Mouse (Mus musculus) thymus, postnatal 25 days (tissue): ENCODE measurements around the gene Spata16.
"Not testable (repeated sequence)": the region's sequence is repeated elsewhere in the genome, so short reads cannot be mapped to it uniquely, and the experiment has no call there.

Source experiments
- DNase-seq: peaks from one replicate; pipeline ENCODE4 v3.0.0; 2022

Spata16 gene

GRCm38 (mm10) chr3:26637402-26637801 lies at the start of gene Spata16:
TSS of gene Spata16 (plus strand) at chr3:26637620.
- no peak for DNase-seq

DNA sequence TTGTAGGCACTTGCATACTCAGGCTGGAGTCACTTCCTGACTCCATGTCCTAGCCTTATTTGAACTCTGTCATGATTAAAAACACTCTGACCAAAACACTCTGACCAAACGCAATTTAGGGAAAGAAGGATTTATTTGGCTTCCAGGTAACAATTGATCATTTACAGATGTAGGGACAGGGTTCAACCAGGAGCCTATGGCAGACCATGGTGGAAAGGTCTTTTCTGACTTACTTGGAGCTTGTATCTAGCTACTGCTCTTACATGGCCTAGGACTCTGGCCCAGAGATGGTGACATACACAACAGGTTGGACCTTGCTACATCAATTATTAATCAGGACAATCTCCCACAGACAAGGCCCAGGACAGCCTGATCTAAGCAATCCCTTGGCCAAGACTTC lies 32.6 kb upstream of the Spata16 start:
- no peak for DNase-seq

DNA sequence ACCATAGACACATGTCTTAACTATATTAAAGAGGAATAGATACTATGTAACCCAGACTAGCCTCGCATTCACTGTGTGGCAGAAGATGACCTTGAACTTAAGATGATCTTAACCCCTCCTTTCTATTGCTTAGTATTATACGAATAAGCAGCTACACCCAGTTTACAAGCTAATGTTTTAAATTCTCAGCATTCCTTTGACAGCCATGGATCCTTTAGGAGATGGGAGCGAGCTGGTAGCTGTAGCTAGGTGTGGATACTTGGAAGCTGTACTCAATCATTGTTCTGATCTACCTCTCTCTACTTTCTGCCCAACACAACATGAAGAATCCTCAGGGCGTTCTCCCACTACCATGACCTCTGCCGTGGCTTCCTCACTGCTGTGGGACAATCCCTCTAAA lies 28.9 kb upstream of the Spata16 start:
- DNase-seq = no peak

- DNase-seq = no peak
Measured at GRCm38 (mm10) chr3:26639214-26639613, 1.8 kb downstream of the Spata16 start.

DNA sequence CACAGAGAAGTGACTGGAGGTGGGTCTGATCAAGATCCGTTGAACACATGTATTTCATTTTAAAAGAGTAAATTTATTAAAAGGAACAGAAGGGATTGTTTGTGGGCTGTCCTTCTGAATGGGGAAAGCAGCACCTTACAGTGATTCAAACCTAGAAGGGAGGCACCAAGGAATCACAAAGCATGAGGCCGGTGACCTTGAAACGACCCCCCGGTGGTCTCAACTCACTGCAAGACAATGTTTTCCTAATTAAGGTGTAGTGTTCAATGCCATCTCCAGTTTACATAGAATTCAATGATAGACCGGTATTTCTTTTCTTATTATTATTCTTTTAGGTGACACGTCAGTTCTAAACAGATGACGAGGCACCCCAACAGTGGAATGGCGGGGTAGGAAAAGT lies 2.4 kb downstream of the Spata16 start:
- DNase-seq = no peak

- DNase-seq = no peak
Measured at GRCm38 (mm10) chr3:26640321-26641075, 3.1 kb downstream of the Spata16 start.

- no peak for DNase-seq
Measured at GRCm38 (mm10) chr3:26641351-26642249, 4.2 kb downstream of the Spata16 start.

- no peak for DNase-seq
Measured at GRCm38 (mm10) chr3:26644136-26644535, 6.7 kb downstream of the Spata16 start.

- no peak for DNase-seq
Measured at GRCm38 (mm10) chr3:26646834-26647233, 9.4 kb downstream of the Spata16 start.

- DNase-seq = no peak
Measured at GRCm38 (mm10) chr3:26685832-26686231, 48.4 kb downstream of the Spata16 start.

- DNase-seq = not testable (repeated sequence)
Measured at GRCm38 (mm10) chr3:26709492-26709891, 72.1 kb downstream of the Spata16 start.

- DNase-seq = no peak
Measured at GRCm38 (mm10) chr3:26727526-26727925, 90.1 kb downstream of the Spata16 start.

DNA sequence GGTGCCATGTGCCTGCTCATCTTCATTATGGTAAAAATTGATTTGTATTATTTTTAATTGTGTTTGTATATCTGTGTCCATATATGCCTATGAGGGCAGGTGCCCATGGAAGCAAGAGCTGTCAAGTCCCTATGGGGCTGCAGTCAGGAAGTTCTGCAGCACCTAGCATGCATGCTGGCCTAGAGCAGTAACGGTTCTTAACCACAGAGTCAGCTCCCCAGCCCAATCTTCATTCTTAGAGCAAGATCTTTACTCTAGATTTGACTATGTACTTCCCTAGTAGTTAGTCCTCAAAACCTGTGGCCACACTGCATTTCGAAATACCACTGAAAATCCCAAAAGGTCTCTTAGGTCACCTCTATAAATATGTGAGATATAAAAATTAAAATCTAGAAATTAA lies 113.1 kb downstream of the Spata16 start:
- no peak for DNase-seq

DNA sequence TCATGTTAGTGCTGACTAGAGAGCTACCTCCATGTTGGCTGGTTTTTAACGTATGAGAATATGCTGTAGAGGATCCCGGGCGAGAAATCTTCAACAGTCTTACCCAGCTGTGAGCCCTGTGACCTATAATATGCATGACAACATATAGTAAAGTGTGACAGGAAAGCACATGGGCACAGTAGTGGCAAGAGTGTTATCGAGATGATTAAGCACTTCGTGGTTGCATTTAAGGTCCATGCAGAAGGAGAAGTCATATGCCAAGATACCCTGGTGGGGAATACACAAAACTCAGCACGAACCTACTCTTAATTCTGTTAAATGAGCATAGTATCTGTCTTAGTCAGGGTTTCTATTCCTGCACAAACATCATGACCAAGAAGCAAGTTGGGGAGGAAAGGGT lies 115.0 kb downstream of the Spata16 start:
- DNase-seq = no peak

DNA sequence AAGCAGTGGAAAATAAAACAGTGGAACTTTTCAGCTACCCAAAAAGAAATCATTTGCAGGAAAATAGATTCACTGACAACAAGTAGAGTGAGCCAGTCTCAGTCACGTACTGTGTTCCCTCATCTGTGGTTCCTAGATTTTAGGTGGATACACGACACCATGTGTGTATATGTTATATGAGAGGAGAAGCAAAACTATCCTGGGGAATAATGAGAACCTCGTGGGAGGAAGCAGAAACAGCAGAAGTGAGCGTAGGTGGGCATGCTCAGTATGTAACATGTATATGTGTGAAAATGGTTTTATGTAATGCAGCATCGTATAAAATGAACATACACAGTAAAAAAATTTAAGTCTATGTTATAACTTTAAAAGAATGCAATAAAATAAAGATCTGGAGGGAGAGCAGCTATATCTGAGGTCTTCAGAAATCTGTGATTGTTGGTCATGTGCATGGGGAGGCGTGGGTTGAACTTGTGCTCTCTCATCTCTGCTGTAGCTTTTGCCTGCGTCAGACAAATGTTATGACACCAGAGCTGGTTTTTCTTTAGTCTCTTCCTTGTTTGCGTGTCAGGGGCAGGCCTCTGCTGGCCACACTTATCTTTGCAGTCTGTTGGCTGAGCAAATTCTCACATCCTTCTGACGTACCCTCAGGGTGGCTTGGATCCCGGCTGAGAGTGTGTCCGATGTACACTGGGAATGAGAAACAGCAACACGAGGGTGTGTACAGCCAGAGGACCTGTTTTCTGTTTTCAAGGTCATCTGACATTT lies 156.1 kb downstream of the Spata16 start:
- DNase-seq = no peak

- no peak for DNase-seq
Measured at GRCm38 (mm10) chr3:26795851-26796538, 158.6 kb downstream of the Spata16 start.

GRCm38 (mm10) chr3:26796954-26797353 lies 159.5 kb downstream of the Spata16 start:
- no peak for DNase-seq

GRCm38 (mm10) chr3:26814307-26814706 lies 176.9 kb downstream of the Spata16 start:
- DNase-seq = no peak

- no peak for DNase-seq
Measured at GRCm38 (mm10) chr3:26815764-26816163, 178.3 kb downstream of the Spata16 start.

GRCm38 (mm10) chr3:26819398-26819797 lies 182.0 kb downstream of the Spata16 start:
- no peak for DNase-seq

- no peak for DNase-seq
Measured at GRCm38 (mm10) chr3:26826958-26827839, 189.8 kb downstream of the Spata16 start.

DNA sequence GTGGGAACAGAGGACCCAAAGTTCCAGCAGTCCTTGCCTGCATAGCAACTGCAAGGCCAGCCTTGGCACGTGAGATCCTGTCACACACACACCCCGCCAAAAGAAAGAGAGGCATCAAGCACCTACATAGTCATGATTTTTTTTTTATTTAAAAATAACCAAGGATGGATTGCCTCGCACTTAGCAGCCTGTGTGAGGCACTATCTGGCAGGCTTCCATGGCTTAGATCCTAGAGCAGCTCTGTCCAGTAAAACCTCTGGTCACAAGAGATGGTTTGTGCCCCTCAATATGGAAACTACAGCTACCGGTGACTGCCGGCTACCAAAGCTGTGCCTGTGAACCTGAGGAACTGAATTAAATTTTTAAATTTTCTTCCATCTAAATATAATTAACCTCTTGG lies 195.5 kb downstream of the Spata16 start:
- DNase-seq = no peak
